Mouse (Mus musculus) urinary bladder, adult 2 months (tissue): ENCODE measurements at regions not wholly inside any gene's neighbourhood (a gene's known extent, or its start where the extent isn't known, plus 50 kb on each side); places are given as distances from the start of the nearest gene placed in this dataset.

ENCODE experiments used
- DNase-seq: peaks from one replicate; pipeline ENCODE4 v3.0.0; 2022; ENCODE audit warnings: low spot score

DNA sequence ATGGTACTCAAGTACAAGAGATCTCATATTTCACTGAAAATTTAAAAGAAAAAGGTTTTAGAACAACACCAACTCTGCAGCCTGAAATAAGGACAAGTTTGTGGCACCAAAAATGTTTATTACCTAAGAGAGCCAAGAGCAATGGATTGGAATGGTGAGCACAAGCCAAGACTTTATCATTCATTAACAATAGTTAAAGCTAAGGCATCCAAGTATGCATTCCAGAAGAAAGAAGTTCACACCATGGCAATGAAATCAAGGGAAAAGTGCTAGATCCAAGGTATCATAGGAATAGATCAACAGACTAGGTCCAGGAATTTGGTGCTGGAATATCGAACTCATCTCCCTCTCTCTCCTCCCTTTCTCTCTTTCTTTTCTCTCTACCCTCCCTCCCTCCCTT lies 63.8 kb upstream of the P3h2 start:
- DNase-seq, result no peak

DNA sequence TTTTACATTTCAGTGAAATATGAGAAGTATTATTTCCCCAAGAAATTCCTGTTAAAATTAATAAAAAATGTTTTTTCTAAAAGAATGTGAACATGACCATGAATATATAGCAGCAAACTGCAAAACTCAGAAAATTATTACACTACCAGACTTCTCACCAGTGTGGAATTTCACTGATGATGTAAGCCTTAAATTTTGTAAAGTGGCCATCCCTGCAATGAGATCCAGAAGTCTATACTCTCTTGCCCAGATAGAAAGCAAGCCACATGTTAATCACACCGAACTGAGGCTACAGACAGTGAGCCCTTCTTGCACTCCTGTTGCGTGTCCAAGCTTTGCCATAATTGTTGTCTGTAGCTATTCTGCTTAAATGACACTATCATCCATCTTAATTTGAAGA lies 62.6 kb upstream of the P3h2 start:
- DNase-seq, result no peak

DNA sequence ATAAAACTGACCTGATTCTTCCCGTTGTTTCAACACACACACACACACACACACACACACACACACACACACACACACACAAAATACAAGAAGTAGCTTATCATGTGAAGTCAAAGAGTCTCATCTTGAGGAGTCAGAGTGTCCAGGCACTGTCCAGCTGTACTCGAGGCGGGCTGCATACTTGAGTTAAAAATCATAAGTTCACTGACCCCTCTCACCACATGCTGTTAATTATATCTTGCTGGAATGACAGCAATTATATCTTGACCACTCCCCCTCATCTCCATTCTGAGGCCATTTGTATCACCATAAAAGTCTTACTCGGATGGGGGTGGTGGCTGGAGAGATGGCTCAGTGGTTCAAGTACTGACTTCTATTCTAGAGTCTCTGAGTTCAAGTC lies 58.5 kb upstream of the P3h2 start:
- no peak for DNase-seq

DNA sequence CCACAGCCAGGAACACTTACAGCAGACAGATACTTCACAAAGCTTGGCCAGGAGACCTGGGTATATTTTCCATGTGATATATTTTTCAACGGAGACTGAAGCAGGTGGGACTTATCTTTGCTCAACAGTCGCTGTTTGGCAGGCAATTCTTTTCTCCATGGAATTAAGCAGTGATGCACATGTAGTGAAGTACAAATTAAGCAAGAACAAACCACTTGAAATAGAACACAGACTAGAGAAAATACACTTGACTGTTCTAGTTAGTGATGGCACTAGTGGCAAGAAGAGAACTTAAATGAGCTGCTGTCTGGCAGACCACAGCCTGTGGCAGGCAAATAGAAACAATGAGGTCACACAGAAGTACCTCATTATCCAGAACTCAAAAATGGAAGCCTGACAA lies 57.8 kb upstream of the P3h2 start:
- no peak for DNase-seq

DNA sequence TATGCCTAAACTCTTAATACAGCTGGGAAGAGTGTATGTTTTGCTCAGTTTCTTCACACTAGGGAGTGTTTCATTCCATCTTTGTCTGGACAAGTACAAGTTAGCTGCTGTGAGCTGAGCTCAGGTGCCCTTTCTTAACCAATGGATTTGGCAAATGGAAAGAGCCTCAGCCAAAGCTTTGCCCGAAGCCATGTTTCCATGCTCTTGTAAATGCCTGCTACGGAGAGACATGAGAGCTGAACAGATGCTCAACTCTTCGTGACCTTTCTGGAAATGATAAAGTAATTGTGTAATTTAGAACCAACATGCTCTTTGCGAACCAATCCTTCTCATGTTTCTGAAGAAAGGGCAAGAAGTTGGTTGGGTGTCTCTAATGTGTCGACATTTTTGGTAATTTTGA lies 52.0 kb upstream of the P3h2 start:
- no peak for DNase-seq
